Mouse (Mus musculus): ENCODE results near the gene Mat2a. TPM values are rescaled to one million over a fixed set of nuclear protein-coding genes. Genes with fewer than 3 reads are reported as not detected.
"Not testable (repeated sequence)": the region's sequence is repeated elsewhere in the genome, so short reads cannot be mapped to it uniquely, and the experiment has no call there.

Gene Mat2a
- 10 to 100 TPM; 97.2 to 98.0 TPM for total RNA-seq (2021)
- long read RNA-seq, experiment 1, transcript Mat2a-201 (9 exons, 2,804 nt), result major isoform, 161 of 222 reads
- long read RNA-seq, experiment 1, transcript Mat2a-202 (8 exons, 3,387 nt), result minor isoform, 36 of 222 reads
- long read RNA-seq, experiment 1, partial matches to known transcripts, result 8 of 222 reads
- long read RNA-seq, experiment 1, other reads (novel, unspliced or antisense), result 17 of 222 reads
- long read RNA-seq, experiment 2, transcript Mat2a-202 (8 exons, 3,387 nt), result minor isoform, 29 of 134 reads
- long read RNA-seq, experiment 2, transcript Mat2a-201 (9 exons, 2,804 nt), result major isoform, 94 of 134 reads
- long read RNA-seq, experiment 2, partial matches to known transcripts, result 8 of 134 reads
- long read RNA-seq, experiment 2, other reads (novel, unspliced or antisense), result 3 of 134 reads

GRCm38 (mm10) chr6:72439355-72440185 lies at the start of gene Mat2a:
Mat2a (minus strand) TSS chr6:72439558.
- DNase-seq (ENCODE audit: low spot score), result peak; percentile 94

- DNase-seq (ENCODE audit: low spot score), result no peak
These were observed 49.5 kb upstream of the Mat2a start for GRCm38 (mm10) chr6:72488850-72489249.

GRCm38 (mm10) chr6:72487282-72487681 lies 47.9 kb upstream of the Mat2a start:
- DNase-seq (ENCODE audit: low spot score), result no peak

- no peak for DNase-seq (ENCODE audit: low spot score)
These were observed 46.9 kb upstream of the Mat2a start for GRCm38 (mm10) chr6:72486307-72486706.

GRCm38 (mm10) chr6:72484887-72485286 lies 45.5 kb upstream of the Mat2a start:
- DNase-seq (ENCODE audit: low spot score), result no peak

GRCm38 (mm10) chr6:72482156-72482555 lies 42.8 kb upstream of the Mat2a start:
- no peak for DNase-seq (ENCODE audit: low spot score)

- DNase-seq (ENCODE audit: low spot score), result no peak
These were observed 41.0 kb upstream of the Mat2a start for GRCm38 (mm10) chr6:72480422-72480702.

GRCm38 (mm10) chr6:72479645-72480421 lies 40.5 kb upstream of the Mat2a start:
- DNase-seq (ENCODE audit: low spot score), result no peak

GRCm38 (mm10) chr6:72478691-72479090 lies 39.3 kb upstream of the Mat2a start:
- DNase-seq (ENCODE audit: low spot score), result not testable (repeated sequence)

- DNase-seq (ENCODE audit: low spot score), result peak; percentile 28
These were observed 38.3 kb upstream of the Mat2a start for GRCm38 (mm10) chr6:72477621-72478020.

- no peak for DNase-seq (ENCODE audit: low spot score)
These were observed 37.5 kb upstream of the Mat2a start for GRCm38 (mm10) chr6:72476836-72477235.

- no peak for DNase-seq (ENCODE audit: low spot score)
These were observed 36.0 kb upstream of the Mat2a start for GRCm38 (mm10) chr6:72475221-72475985.

GRCm38 (mm10) chr6:72473264-72474041 lies 34.1 kb upstream of the Mat2a start:
- peak; percentile 88 for DNase-seq (ENCODE audit: low spot score)

- DNase-seq (ENCODE audit: low spot score), result no peak
These were observed 26.8 kb upstream of the Mat2a start for GRCm38 (mm10) chr6:72466171-72466570.

GRCm38 (mm10) chr6:72465361-72466157 lies 26.2 kb upstream of the Mat2a start:
- peak; percentile 58 for DNase-seq (ENCODE audit: low spot score)

- DNase-seq (ENCODE audit: low spot score), result not testable (repeated sequence)
These were observed 23.3 kb upstream of the Mat2a start for GRCm38 (mm10) chr6:72462550-72463257.

- DNase-seq (ENCODE audit: low spot score), result no peak
These were observed 20.9 kb upstream of the Mat2a start for GRCm38 (mm10) chr6:72460036-72460801.

- DNase-seq (ENCODE audit: low spot score), result no peak
These were observed 19.6 kb upstream of the Mat2a start for GRCm38 (mm10) chr6:72458921-72459320.
